Mouse (Mus musculus): Measurements from ENCODE around the gene Wars2.

DNA sequence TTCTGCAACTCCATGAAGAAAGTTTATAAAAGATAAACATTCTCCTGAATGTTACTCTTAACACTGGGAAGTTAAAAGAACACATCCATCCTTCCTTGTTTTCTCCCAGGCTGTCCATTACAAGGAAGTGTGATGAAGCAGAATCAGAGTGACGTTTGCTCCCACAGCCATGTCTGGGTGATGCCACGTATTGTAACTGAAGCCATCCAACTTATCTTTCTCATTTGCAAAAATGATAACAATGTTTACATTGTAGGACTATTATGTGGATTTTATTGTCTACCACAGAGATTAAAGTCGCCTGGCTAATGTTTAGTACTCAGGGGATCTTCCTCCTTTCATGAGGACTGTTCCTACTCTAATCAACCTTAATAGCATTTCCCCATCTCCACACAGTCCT lies 8.2 kb downstream of the Wars2 start:
- TF ChIP-seq HCFC1 (IDR thresholded peaks at IDR 0.05; ENCODE audit: borderline replicate concordance, insufficient read depth, low read length) (no peak), ZNF384 (IDR thresholded peaks at IDR 0.05; ENCODE audit: low read depth, low read length) (no peak), MAFK (IDR thresholded peaks at IDR 0.05; ENCODE audit: insufficient read depth, low read depth, low read length) (no peak), CHD2 (IDR thresholded peaks at IDR 0.05; ENCODE audit: low read depth, low read length) (no peak)

Measured in ES-E14 (cell line).